Mouse (Mus musculus): ENCODE results near the gene Clptm1l. TPM values are rescaled to one million over a fixed set of nuclear protein-coding genes. Genes with fewer than 3 reads are reported as not detected.

The Clptm1l gene
- polyA plus RNA-seq (2014; fragmentation: Nextera tagmentation; extraction: Ambion mirVana) = 128 and 131 TPM in 2 replicates

GRCm38 (mm10) chr13:73603522-73604155 is at the start of gene Clptm1l:
TSS of gene Clptm1l (plus strand) at chr13:73604006.
- peaks cover 2% of the 10 kb centered on the region; the same call in 1 of the 2 replicates for H3K36me3 ChIP-seq (ENCODE audit: control insufficient read depth, insufficient read depth, low read length)

GRCm38 (mm10) chr13:73564201-73564600 is 39.6 kb upstream of the Clptm1l start:
- Histone ChIP-seq H3K9ac (ENCODE audit: low read length) (no peak overlapping the region), H3K27me3 (ENCODE audit: control insufficient read depth, insufficient read depth, low read length) (no peaks in the 10 kb centered on the region), H3K4me1 (ENCODE audit: control insufficient read depth, insufficient read depth, low read length) (no peaks in the 10 kb centered on the region), H3K9me3 (ENCODE audit: control insufficient read depth, low read length) (no peaks in the 10 kb centered on the region), H3K4me3 (ENCODE audit: low read depth, low read length) (no peak overlapping the region), H3K27ac (ENCODE audit: low read depth, low read length) (no peak overlapping the region), H3K36me3 (ENCODE audit: control insufficient read depth, insufficient read depth, low read length) (no peaks in the 10 kb centered on the region), H3K4me2 (ENCODE audit: low read depth) (no peak overlapping the region)
- WGBS = 86% methylated on average over 5 of the region's 5 CpGs
- ATAC-seq (ENCODE audit: insufficient read depth, low FRiP score, low TSS enrichment) = no peak
- DNase-seq (ENCODE audit: low spot score) = no peak

More at GRCm38 (mm10) chr13:73603522-73604155, at the start of gene Clptm1l:
- H3K4me3 ChIP-seq (ENCODE audit: low read depth, low read length) = peak within 1 kb of the TSS; percentile 68
- ATAC-seq (ENCODE audit: insufficient read depth, low FRiP score, low TSS enrichment) (peak; percentile 97), DNase-seq (ENCODE audit: low spot score) (peak; percentile 98)
- H3K4me1 ChIP-seq (ENCODE audit: control insufficient read depth, insufficient read depth, low read length) = peaks cover 3% of the 10 kb centered on the region
- H3K9ac ChIP-seq (ENCODE audit: low read length) = peak within 1 kb of the TSS; percentile 73
- no peaks in the 10 kb centered on the region for H3K27me3 ChIP-seq (ENCODE audit: control insufficient read depth, insufficient read depth, low read length)
- peak within 1 kb of the TSS; percentile 84 for H3K4me2 ChIP-seq (ENCODE audit: low read depth)
- H3K9me3 ChIP-seq (ENCODE audit: control insufficient read depth, low read length) = no peaks in the 10 kb centered on the region
- no peak within 1 kb of the TSS for H3K27ac ChIP-seq (ENCODE audit: low read depth, low read length)
- under 1% methylated on average over 42 of the region's 53 CpGs for WGBS

GRCm38 (mm10) chr13:73575051-73575450 is 28.8 kb upstream of the Clptm1l start:
- Histone ChIP-seq H3K4me1 (ENCODE audit: control insufficient read depth, insufficient read depth, low read length) (no peaks in the 10 kb centered on the region), H3K4me2 (ENCODE audit: low read depth) (no peak overlapping the region)

GRCm38 (mm10) chr13:73577277-73577676 is 26.5 kb upstream of the Clptm1l start:
- Histone ChIP-seq H3K4me3 (ENCODE audit: low read depth, low read length) (no peak overlapping the region), H3K27ac (ENCODE audit: low read depth, low read length) (no peak overlapping the region), H3K9me3 (ENCODE audit: control insufficient read depth, low read length) (no peaks in the 10 kb centered on the region), H3K36me3 (ENCODE audit: control insufficient read depth, insufficient read depth, low read length) (no peaks in the 10 kb centered on the region), H3K4me1 (ENCODE audit: control insufficient read depth, insufficient read depth, low read length) (no peaks in the 10 kb centered on the region), H3K27me3 (ENCODE audit: control insufficient read depth, insufficient read depth, low read length) (no peaks in the 10 kb centered on the region), H3K9ac (ENCODE audit: low read length) (no peak overlapping the region), H3K4me2 (ENCODE audit: low read depth) (no peak overlapping the region)
- WGBS = 71% methylated on average over 2 of the region's 2 CpGs
- DNase-seq (ENCODE audit: low spot score) = no peak
- no peak for ATAC-seq (ENCODE audit: insufficient read depth, low FRiP score, low TSS enrichment)

More at GRCm38 (mm10) chr13:73575051-73575450, 28.8 kb upstream of the Clptm1l start:
- Histone ChIP-seq H3K9ac (ENCODE audit: low read length) (no peak overlapping the region), H3K9me3 (ENCODE audit: control insufficient read depth, low read length) (no peaks in the 10 kb centered on the region), H3K27ac (ENCODE audit: low read depth, low read length) (no peak overlapping the region), H3K27me3 (ENCODE audit: control insufficient read depth, insufficient read depth, low read length) (no peaks in the 10 kb centered on the region), H3K4me3 (ENCODE audit: low read depth, low read length) (no peak overlapping the region), H3K36me3 (ENCODE audit: control insufficient read depth, insufficient read depth, low read length) (no peaks in the 10 kb centered on the region)
- no peak for DNase-seq (ENCODE audit: low spot score)
- ATAC-seq (ENCODE audit: insufficient read depth, low FRiP score, low TSS enrichment) = no peak

- DNase-seq (ENCODE audit: low spot score) (no peak), ATAC-seq (ENCODE audit: insufficient read depth, low FRiP score, low TSS enrichment) (no peak)
- WGBS = 76% methylated on average over 3 of the region's 3 CpGs
- Histone ChIP-seq H3K36me3 (ENCODE audit: control insufficient read depth, insufficient read depth, low read length) (no peaks in the 10 kb centered on the region), H3K27ac (ENCODE audit: low read depth, low read length) (no peak overlapping the region), H3K9me3 (ENCODE audit: control insufficient read depth, low read length) (no peaks in the 10 kb centered on the region), H3K4me1 (ENCODE audit: control insufficient read depth, insufficient read depth, low read length) (no peaks in the 10 kb centered on the region), H3K27me3 (ENCODE audit: control insufficient read depth, insufficient read depth, low read length) (no peaks in the 10 kb centered on the region), H3K9ac (ENCODE audit: low read length) (no peak overlapping the region), H3K4me3 (ENCODE audit: low read depth, low read length) (no peak overlapping the region), H3K4me2 (ENCODE audit: low read depth) (no peak overlapping the region)
These were observed 12.3 kb upstream of the Clptm1l start for GRCm38 (mm10) chr13:73591488-73591887.

GRCm38 (mm10) chr13:73592546-73592945 is 11.3 kb upstream of the Clptm1l start:
- no peaks in the 10 kb centered on the region for H3K36me3 ChIP-seq (ENCODE audit: control insufficient read depth, insufficient read depth, low read length)
- H3K4me2 ChIP-seq (ENCODE audit: low read depth) = no peak overlapping the region
- H3K4me1 ChIP-seq (ENCODE audit: control insufficient read depth, insufficient read depth, low read length) = no peaks in the 10 kb centered on the region
- H3K4me3 ChIP-seq (ENCODE audit: low read depth, low read length) = no peak overlapping the region
- ATAC-seq (ENCODE audit: insufficient read depth, low FRiP score, low TSS enrichment) (no peak), DNase-seq (ENCODE audit: low spot score) (no peak)
- H3K9ac ChIP-seq (ENCODE audit: low read length) = no peak overlapping the region
- 48% methylated on average over 2 of the region's 2 CpGs for WGBS
- H3K9me3 ChIP-seq (ENCODE audit: control insufficient read depth, low read length) = no peaks in the 10 kb centered on the region
- H3K27me3 ChIP-seq (ENCODE audit: control insufficient read depth, insufficient read depth, low read length) = no peaks in the 10 kb centered on the region
- H3K27ac ChIP-seq (ENCODE audit: low read depth, low read length) = no peak overlapping the region

GRCm38 (mm10) chr13:73596276-73596675 is 7.5 kb upstream of the Clptm1l start:
- Histone ChIP-seq H3K9ac (ENCODE audit: low read length) (no peak overlapping the region), H3K36me3 (ENCODE audit: control insufficient read depth, insufficient read depth, low read length) (no peaks in the 10 kb centered on the region), H3K4me2 (ENCODE audit: low read depth) (no peak overlapping the region), H3K9me3 (ENCODE audit: control insufficient read depth, low read length) (no peaks in the 10 kb centered on the region), H3K4me1 (ENCODE audit: control insufficient read depth, insufficient read depth, low read length) (no peaks in the 10 kb centered on the region), H3K4me3 (ENCODE audit: low read depth, low read length) (no peak overlapping the region), H3K27ac (ENCODE audit: low read depth, low read length) (no peak overlapping the region), H3K27me3 (ENCODE audit: control insufficient read depth, insufficient read depth, low read length) (no peaks in the 10 kb centered on the region)
- WGBS = 80% methylated on average over 4 of the region's 4 CpGs
- DNase-seq (ENCODE audit: low spot score) (no peak), ATAC-seq (ENCODE audit: insufficient read depth, low FRiP score, low TSS enrichment) (no peak)

GRCm38 (mm10) chr13:73600217-73600616 is 3.6 kb upstream of the Clptm1l start:
- DNase-seq (ENCODE audit: low spot score) (no peak), ATAC-seq (ENCODE audit: insufficient read depth, low FRiP score, low TSS enrichment) (no peak)
- no peak overlapping the region for H3K4me2 ChIP-seq (ENCODE audit: low read depth)
- no peak overlapping the region for H3K4me3 ChIP-seq (ENCODE audit: low read depth, low read length)
- no peaks in the 10 kb centered on the region for H3K27me3 ChIP-seq (ENCODE audit: control insufficient read depth, insufficient read depth, low read length)
- no peaks in the 10 kb centered on the region for H3K9me3 ChIP-seq (ENCODE audit: control insufficient read depth, low read length)
- H3K27ac ChIP-seq (ENCODE audit: low read depth, low read length) = no peak overlapping the region
- WGBS = 78% methylated on average over 4 of the region's 4 CpGs
- H3K9ac ChIP-seq (ENCODE audit: low read length) = no peak overlapping the region
- peaks cover 3% of the 10 kb centered on the region for H3K4me1 ChIP-seq (ENCODE audit: control insufficient read depth, insufficient read depth, low read length)
- H3K36me3 ChIP-seq (ENCODE audit: control insufficient read depth, insufficient read depth, low read length) = no peaks in the 10 kb centered on the region

- ATAC-seq (ENCODE audit: insufficient read depth, low FRiP score, low TSS enrichment) (no peak), DNase-seq (ENCODE audit: low spot score) (no peak)
- 53% methylated on average over 4 of the region's 4 CpGs for WGBS
These were observed 760 bp upstream of the Clptm1l start for GRCm38 (mm10) chr13:73603046-73603445.

More at GRCm38 (mm10) chr13:73603046-73603445, 760 bp upstream of the Clptm1l start:
- no peak overlapping the region for H3K27ac ChIP-seq (ENCODE audit: low read depth, low read length)
- H3K4me2 ChIP-seq (ENCODE audit: low read depth) = peak overlapping the region; percentile 84
- H3K9me3 ChIP-seq (ENCODE audit: control insufficient read depth, low read length) = no peaks in the 10 kb centered on the region
- peaks cover 3% of the 10 kb centered on the region for H3K4me1 ChIP-seq (ENCODE audit: control insufficient read depth, insufficient read depth, low read length)
- H3K27me3 ChIP-seq (ENCODE audit: control insufficient read depth, insufficient read depth, low read length) = no peaks in the 10 kb centered on the region
- peak overlapping the region; percentile 68 for H3K4me3 ChIP-seq (ENCODE audit: low read depth, low read length)
- peak overlapping the region; percentile 73 for H3K9ac ChIP-seq (ENCODE audit: low read length)
- no peaks in the 10 kb centered on the region for H3K36me3 ChIP-seq (ENCODE audit: control insufficient read depth, insufficient read depth, low read length)

Measured in neural tube, embryonic 11.5 days (tissue).